Mouse (Mus musculus): Measurements from ENCODE around the gene Ints7.
A peak's percentile ranks its signal among the peaks of the same experiment; 100 is the strongest.

GRCm38 (mm10) chr1:191628457-191629169 lies 53.2 kb downstream of the Ints7 start:
- no peak for TF ChIP-seq MAX (IDR thresholded peaks at IDR 0.05; ENCODE audit: low read depth)
- TF ChIP-seq POLR2A (IDR thresholded peaks at IDR 0.05; ENCODE audit: insufficient read length, low read depth): no peak
- no peak for TF ChIP-seq TCF12 (IDR thresholded peaks at IDR 0.05; ENCODE audit: insufficient read depth, poor library complexity, severe bottlenecking)
- peak in 1 of 3 experiments; percentile 62 for TF ChIP-seq MYOG (IDR thresholded peaks at IDR 0.05; ENCODE audit: control insufficient read depth in 1 of 3, insufficient read depth in 1 of 3, insufficient read length in 2 of 3, low read depth in 2 of 3)
- TF ChIP-seq USF1 (IDR thresholded peaks at IDR 0.05; ENCODE audit: low read depth): no peak
- TF ChIP-seq TCF3 (IDR thresholded peaks at IDR 0.05; ENCODE audit: insufficient read length, low read depth): no peak
- no peak for TF ChIP-seq E2F4 (IDR thresholded peaks at IDR 0.05; ENCODE audit: insufficient read depth)
- TF ChIP-seq MYOD1 (IDR thresholded peaks at IDR 0.05; ENCODE audit: control insufficient read depth in 1 of 3, insufficient read length in 2 of 3, low read depth in 2 of 3): peak in 1 of 3 experiments; percentile 54
- TF ChIP-seq REST (IDR thresholded peaks at IDR 0.05; ENCODE audit: insufficient read depth, insufficient read length): no peak

Data from myocyte (in vitro differentiated cells).